Mouse (Mus musculus) MEL (cell line): ENCODE data around the gene Notum.

ENCODE experiments used
- CTCF ChIP-seq, 3 experiments: IDR thresholded peaks in 2 of 3; conservative IDR thresholded peaks in 1 of 3; 2 replicates each; pipeline ENCODE4 v1.5.1; 2011 to 2012; ENCODE audit warnings: low read length in 3 of 3, low read depth in 2 of 3, mild to moderate bottlenecking in 2 of 3, improper control_type of control experiment in 1 of 3, inconsistent platforms in 1 of 3, mixed read lengths in 1 of 3, moderate library complexity in 1 of 3; ENCODE audit not compliant: control insufficient read depth in 1 of 3, insufficient read depth in 1 of 3, poor library complexity in 1 of 3, severe bottlenecking in 1 of 3
- ETS1 ChIP-seq: IDR thresholded peaks from 2 replicates; pipeline ENCODE4 v1.6.1; 2012; ENCODE audit warnings: low read depth, mild to moderate bottlenecking, inconsistent platforms, low read length, improper control_type of control experiment, moderate library complexity
- JUND ChIP-seq: IDR thresholded peaks from 2 replicates; pipeline ENCODE4 v1.6.1; 2011; ENCODE audit warnings: low read depth, mild to moderate bottlenecking, improper control_type of control experiment, low read length
- MAFK ChIP-seq: IDR thresholded peaks from 2 replicates; pipeline ENCODE4 v1.6.1; 2011; ENCODE audit warnings: low read depth, mild to moderate bottlenecking, low read length, improper control_type of control experiment, borderline replicate concordance
- POLR2A ChIP-seq, 2 experiments: IDR thresholded peaks; 2 replicates each; pipeline ENCODE4 v1.6.1; 2011 to 2012; ENCODE audit warnings: low read length in 2 of 2, mild to moderate bottlenecking in 2 of 2, control low read depth in 1 of 2, improper control_type of control experiment in 1 of 2, low read depth in 1 of 2, moderate library complexity in 1 of 2; ENCODE audit not compliant: control insufficient read depth in 1 of 2, insufficient read depth in 1 of 2, poor library complexity in 1 of 2
- TAL1 ChIP-seq: IDR thresholded peaks from 2 replicates; pipeline ENCODE4 v1.6.1; 2012; ENCODE audit warnings: mild to moderate bottlenecking, inconsistent platforms, low read length, moderate library complexity, mixed read lengths
- ZKSCAN1 ChIP-seq: IDR thresholded peaks from 2 replicates; pipeline ENCODE4 v1.6.1; 2012; ENCODE audit warnings: low read depth, mild to moderate bottlenecking, inconsistent platforms, low read length, improper control_type of control experiment, moderate library complexity
- ZNF384 ChIP-seq: IDR thresholded peaks from 2 replicates; pipeline ENCODE4 v1.6.1; 2012; ENCODE audit warnings: low read depth, mild to moderate bottlenecking, inconsistent platforms, low read length, improper control_type of control experiment

- no peak for TF ChIP-seq MAFK
- no peak for TF ChIP-seq CTCF (IDR thresholded peaks at IDR 0.05 in 2 of 3, conservative IDR thresholded peaks at IDR 0.05 in 1 of 3; ENCODE audit: control insufficient read depth in 1 of 3, insufficient read depth in 1 of 3, low read depth in 2 of 3, low read length in 3 of 3, poor library complexity in 1 of 3, severe bottlenecking in 1 of 3)
- no peak for TF ChIP-seq ETS1
- no peak for TF ChIP-seq POLR2A (IDR thresholded peaks at IDR 0.05; ENCODE audit: control insufficient read depth in 1 of 2, insufficient read depth in 1 of 2, low read depth in 1 of 2, low read length in 2 of 2, poor library complexity in 1 of 2)
- no peak for TF ChIP-seq JUND
- TF ChIP-seq TAL1 = no peak
- TF ChIP-seq ZKSCAN1 = no peak
- TF ChIP-seq ZNF384 = no peak
Measured at GRCm38 (mm10) chr11:120660301-120661075, 487 bp downstream of the Notum start.
